Mouse (Mus musculus) thymus, postnatal 0 days (tissue): ENCODE measurements at regions not wholly inside any gene's neighbourhood (a gene's known extent, or its start where the extent isn't known, plus 50 kb on each side); places are given as distances from the start of the nearest gene placed in this dataset.
"Not testable (repeated sequence)": the region's sequence is repeated elsewhere in the genome, so short reads cannot be mapped to it uniquely, and the experiment has no call there.

Source experiments
- DNase-seq: peaks from one replicate; pipeline ENCODE4 v3.0.0-alpha.2; 2015; ENCODE audit warnings: low spot score

DNA sequence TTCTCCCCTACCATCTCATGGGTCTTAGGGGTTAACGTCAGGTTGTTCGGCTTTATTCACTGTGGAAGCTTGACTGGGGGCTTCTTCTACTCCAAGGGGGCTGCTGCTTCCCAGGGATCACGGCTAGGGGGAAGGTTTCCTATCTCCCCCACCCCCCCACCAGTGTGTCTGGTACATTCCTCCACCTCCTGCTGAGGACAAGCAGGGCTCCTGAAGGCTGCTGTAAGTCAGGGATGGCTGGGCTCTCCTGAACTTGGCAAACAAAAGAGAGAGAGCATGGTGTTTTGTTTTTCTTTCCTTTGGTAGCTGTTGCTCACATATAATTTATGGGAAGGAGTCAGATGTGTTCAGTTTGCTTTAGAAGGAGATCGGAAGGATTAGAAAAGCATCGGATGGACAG lies 54.7 kb upstream of the Commd3 start:
- no peak for DNase-seq

GRCm38 (mm10) chr2:18609868-18610185 lies 62.4 kb upstream of the Commd3 start:
- peak; percentile 71 for DNase-seq

- peak; percentile 30 for DNase-seq
Observed at GRCm38 (mm10) chr2:18609075-18609867, 62.9 kb upstream of the Commd3 start.

DNA sequence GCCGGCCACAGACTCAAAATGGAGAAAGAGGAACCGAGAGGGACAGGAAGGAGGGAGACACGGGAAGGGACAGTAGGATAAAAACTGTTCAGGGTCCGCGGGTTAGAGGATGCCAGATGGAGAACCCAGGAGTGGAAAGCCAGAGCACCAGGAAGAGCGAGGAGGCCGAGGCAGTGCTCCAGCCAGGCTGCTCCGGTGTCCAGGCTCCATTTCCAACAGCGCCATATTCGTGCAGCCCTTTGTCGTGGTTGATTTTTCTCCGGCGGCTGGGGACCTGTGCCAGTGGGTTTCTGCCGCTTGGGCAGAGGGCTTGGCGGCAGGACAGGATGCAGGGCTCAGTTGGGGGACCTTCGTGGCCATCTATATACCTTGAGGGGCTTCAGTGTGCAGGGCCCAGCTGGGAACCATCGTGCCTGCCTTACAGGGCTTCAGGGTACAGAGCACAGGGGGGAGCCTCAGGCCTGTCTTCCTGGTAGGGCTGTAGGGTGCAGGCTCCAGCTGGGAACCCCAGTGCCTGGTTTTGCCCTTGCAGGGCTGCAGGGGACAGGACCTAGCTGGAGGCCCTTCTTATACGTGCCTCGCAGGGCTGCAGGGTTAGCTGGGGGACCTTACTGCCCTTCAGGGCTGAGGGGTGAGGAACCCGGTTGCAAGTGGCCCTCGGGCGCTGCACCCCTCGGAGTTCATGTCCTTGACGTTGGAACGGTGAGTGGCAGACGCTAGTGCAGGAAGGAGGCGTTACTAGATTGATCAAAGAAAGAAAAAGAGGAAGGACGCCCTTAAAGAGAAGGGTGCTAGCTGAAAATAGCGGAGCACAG lies 63.7 kb upstream of the Commd3 start:
- peak; percentile 79 for DNase-seq

DNA sequence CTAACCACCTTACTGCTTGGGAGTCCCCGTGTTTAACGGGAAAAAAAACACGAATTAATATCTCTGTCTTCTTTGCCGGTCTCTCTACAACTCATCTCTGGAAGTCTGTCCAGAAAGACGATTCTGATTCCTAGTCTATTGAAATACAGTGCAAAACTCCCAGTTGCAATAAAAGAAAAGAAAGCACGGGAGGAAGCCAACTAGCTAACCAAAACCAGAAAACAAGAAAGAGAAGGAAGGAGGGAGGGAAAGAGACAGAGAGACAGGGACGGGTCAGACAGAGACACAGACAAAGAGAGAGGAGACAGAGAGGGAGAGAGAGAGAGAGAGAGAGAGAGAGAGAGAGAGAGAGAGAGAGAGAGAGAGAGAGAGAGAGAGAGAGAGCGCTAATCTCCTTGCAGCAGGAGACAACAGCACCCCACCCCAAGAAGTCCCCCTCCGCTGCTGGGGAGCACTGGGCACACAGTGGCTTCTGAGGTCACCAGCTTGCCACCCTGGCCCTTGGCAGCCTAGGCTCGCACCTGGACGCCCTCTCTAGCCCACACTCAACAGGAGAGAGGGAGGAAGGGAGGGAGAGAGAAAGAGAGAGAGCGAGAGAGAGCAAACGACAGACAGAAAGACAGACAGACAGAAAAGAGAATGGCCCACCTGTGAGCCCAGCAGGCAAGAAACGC lies 64.5 kb upstream of the Commd3 start:
- DNase-seq, result no peak

GRCm38 (mm10) chr2:18607088-18607487 lies 65.1 kb upstream of the Commd3 start:
- DNase-seq, result peak; percentile 46

DNA sequence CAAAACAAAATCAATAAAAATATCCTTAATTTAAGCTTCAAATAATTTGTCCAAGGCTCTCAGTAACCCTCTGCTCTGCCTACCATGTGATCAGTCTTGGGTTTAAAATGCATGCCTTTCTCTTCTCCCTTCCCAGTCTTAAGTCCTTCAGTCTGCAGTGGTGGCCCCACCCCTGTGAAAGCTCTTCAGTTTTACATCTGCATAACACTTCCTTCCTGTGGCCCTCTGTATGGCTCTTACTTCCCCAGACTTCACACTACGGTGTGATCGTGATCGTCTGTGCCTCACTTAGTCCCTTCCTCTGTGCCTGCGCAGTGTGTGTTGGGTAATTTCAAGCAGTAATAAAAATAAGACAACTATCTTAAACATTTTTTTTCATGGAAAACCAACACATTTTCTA lies 80.0 kb upstream of the Commd3 start:
- peak; percentile 41 for DNase-seq

GRCm38 (mm10) chr2:18588232-18588631 lies 84.0 kb upstream of the Commd3 start:
- DNase-seq, result no peak

GRCm38 (mm10) chr2:18587746-18588231 lies 84.4 kb upstream of the Commd3 start:
- DNase-seq, result peak; percentile 40

- DNase-seq, result peak; percentile 88
Observed at GRCm38 (mm10) chr2:18586925-18587724, 85.1 kb upstream of the Commd3 start.

GRCm38 (mm10) chr2:18585564-18586336 lies 86.4 kb upstream of the Commd3 start:
- peak; percentile 23 for DNase-seq

DNA sequence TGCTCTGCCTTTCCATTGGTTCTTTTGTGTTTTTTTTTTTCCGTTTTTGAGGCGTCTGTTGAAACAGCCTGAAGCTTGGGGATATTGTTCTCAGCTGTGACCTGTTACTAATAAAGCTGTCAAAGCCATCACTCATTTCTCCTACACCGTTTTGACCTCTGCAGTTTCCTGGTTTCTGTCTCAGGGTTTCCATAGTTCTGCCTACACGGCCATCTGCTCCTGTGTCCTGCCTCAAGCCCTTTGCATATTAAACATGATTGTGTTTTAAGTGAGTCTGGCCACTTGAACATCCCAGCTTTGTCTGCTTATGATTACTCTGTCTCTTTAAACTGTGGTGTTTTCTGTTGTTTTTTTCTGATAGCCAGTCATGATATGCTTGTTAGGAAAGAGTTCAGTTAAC lies 114.1 kb upstream of the Commd3 start:
- DNase-seq, result no peak

- DNase-seq, result no peak
Observed at GRCm38 (mm10) chr2:18547964-18548643, 124.1 kb upstream of the Commd3 start.

GRCm38 (mm10) chr2:18524387-18524786 lies 131.8 kb upstream of the Dnajc1 start:
- peak; percentile 39 for DNase-seq

DNA sequence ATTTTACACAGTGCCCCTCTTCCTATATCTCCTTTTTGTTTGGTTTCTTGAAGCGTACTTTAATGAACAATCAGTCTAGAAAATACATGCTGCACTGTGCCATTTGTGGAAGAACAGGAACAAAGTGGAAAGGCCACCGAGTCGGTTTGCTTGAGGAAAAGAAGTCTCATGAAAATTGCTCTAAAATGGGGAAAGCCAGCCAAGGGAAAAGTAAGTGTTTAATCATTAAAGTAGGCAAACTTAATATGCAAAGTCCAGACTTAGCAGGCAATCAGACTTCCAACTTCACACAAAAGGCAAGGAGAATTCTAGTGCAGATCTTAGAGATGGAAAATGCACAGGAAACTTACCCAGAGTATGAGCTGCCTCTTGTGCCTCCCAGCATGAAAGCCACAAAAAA lies 131.3 kb upstream of the Dnajc1 start:
- DNase-seq, result no peak

GRCm38 (mm10) chr2:18513435-18513834 lies 120.8 kb upstream of the Dnajc1 start:
- peak; percentile 44 for DNase-seq

DNA sequence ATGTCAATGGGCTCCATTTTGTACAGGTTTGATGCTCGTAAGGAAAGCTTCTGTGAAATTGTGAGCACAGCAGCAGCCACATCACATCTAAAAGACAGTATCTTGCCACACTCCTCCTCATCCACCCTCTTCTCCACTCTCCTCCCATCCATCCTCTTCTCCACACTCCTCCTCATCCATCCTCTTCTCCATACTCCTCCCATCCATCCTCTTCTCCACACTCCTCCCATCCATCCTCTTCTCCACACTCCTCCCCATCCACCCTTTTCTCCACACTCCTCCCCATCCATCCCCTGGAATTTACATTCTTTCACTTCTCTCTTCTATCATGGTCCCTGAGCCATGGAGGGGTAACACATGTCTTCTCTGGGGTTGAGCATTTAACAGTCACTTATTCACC lies 116.7 kb upstream of the Dnajc1 start:
- DNase-seq, result no peak

GRCm38 (mm10) chr2:18473361-18473771 lies 80.7 kb upstream of the Dnajc1 start:
- peak; percentile 13 for DNase-seq

DNA sequence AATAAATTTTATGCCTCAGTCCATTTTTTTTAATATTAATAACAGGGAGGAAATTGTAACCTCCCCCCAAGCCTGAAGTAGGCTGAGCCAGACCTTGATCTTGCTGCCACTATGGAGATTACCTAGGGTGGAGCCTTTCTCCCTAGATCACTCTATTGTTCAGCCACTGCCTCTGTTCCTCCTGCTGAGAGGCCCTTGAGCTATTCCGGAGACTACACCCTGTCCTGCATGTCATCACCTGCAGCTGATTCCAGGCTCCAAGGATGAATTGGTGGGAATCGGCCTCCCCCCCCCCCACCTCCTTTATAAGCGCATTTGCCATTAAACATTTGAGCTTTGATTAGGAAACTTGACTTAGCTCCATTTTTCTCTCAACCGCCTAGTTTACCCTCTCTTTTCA lies 68.3 kb upstream of the Dnajc1 start:
- DNase-seq, result no peak

GRCm38 (mm10) chr2:18460281-18460680 lies 67.7 kb upstream of the Dnajc1 start:
- not testable (repeated sequence) for DNase-seq
